Mouse (Mus musculus) MEL (cell line): ENCODE data around the gene Fchsd2.

ENCODE experiments used
- CTCF ChIP-seq, 3 experiments: IDR thresholded peaks in 2 of 3; conservative IDR thresholded peaks in 1 of 3; 2 replicates each; pipeline ENCODE4 v1.5.1; 2011 to 2012; ENCODE audit warnings: low read length in 3 of 3, low read depth in 2 of 3, mild to moderate bottlenecking in 2 of 3, improper control_type of control experiment in 1 of 3, inconsistent platforms in 1 of 3, mixed read lengths in 1 of 3, moderate library complexity in 1 of 3; ENCODE audit not compliant: control insufficient read depth in 1 of 3, insufficient read depth in 1 of 3, poor library complexity in 1 of 3, severe bottlenecking in 1 of 3
- E2F4 ChIP-seq: IDR thresholded peaks from 2 replicates; pipeline ENCODE4 v1.6.1; 2011; ENCODE audit warnings: low read depth, low read length, improper control_type of control experiment, borderline replicate concordance
- NRF1 ChIP-seq: IDR thresholded peaks from 2 replicates; pipeline ENCODE4 v1.6.1; 2014; ENCODE audit warnings: low read depth, mild to moderate bottlenecking, inconsistent platforms, low read length, improper control_type of control experiment, moderate library complexity; ENCODE audit not compliant: poor library complexity, insufficient read depth, severe bottlenecking
- ZMIZ1 ChIP-seq: IDR thresholded peaks from 2 replicates; pipeline ENCODE4 v1.6.1; 2012; ENCODE audit warnings: low read depth, mild to moderate bottlenecking, inconsistent platforms, low read length, improper control_type of control experiment, moderate library complexity

GRCm38 (mm10) chr7:101301881-101302456 is 209.3 kb downstream of the Fchsd2 start, which contains the start of gene Atg16l2:
- TF ChIP-seq ZMIZ1 (no peak), E2F4 (no peak), NRF1 (0 out of 2 replicates have a peak, but pooled peaks have one; percentile 40), CTCF (IDR thresholded peaks at IDR 0.05 in 2 of 3, conservative IDR thresholded peaks at IDR 0.05 in 1 of 3; ENCODE audit: control insufficient read depth in 1 of 3, insufficient read depth in 1 of 3, low read depth in 2 of 3, low read length in 3 of 3, poor library complexity in 1 of 3, severe bottlenecking in 1 of 3) (peak in 2 of 3 experiments; percentile 18 to 36; a peak in 4 of 6 replicates)
